Mouse (Mus musculus): ENCODE measurements around the gene Apon. TPM values are rescaled to one million over a fixed set of nuclear protein-coding genes. Genes with fewer than 3 reads are reported as not detected.

Gene Apon
- polyA plus RNA-seq, 1 experiment from 2014 or later, result 0.13 TPM

- ATAC-seq (ENCODE audit: low FRiP score, low TSS enrichment) (no peak), DNase-seq (ENCODE audit: low spot score) (no peak)
- Histone ChIP-seq H3K9me3 (ENCODE audit: control insufficient read depth, low read length) (no peaks in the 10 kb centered on the region), H3K27me3 (ENCODE audit: control insufficient read depth, insufficient read depth, low read length) (no peaks in the 10 kb centered on the region), H3K9ac (ENCODE audit: low read length) (no peak overlapping the region), H3K4me3 (ENCODE audit: low read depth, low read length) (no peak overlapping the region), H3K36me3 (ENCODE audit: control insufficient read depth, insufficient read depth, low read length) (0 out of 2 replicates have a peak, but pooled peaks cover 4% of the 10 kb centered on the region), H3K4me1 (replicated peaks; ENCODE audit: control insufficient read depth, insufficient read depth) (no peaks in the 10 kb centered on the region), H3K4me2 (replicated peaks; ENCODE audit: low read depth) (no peak overlapping the region), H3K27ac (replicated peaks) (peak overlapping the region; percentile 13; the same call in 1 of the 2 replicates)
- TF ChIP-seq CTCF (IDR thresholded peaks at IDR 0.05; ENCODE audit: low read depth) (no peak), EP300 (optimal IDR thresholded peaks at IDR 0.05) (no peak)
- WGBS, result 53% methylated on average over 4 of the region's 4 CpGs
These were observed 43.3 kb downstream of the Apon start for GRCm38 (mm10) chr10:128297221-128297620.

GRCm38 (mm10) chr10:128297622-128298021 is 43.7 kb downstream of the Apon start:
- DNase-seq (ENCODE audit: low spot score) (peak; percentile 52), ATAC-seq (ENCODE audit: low FRiP score, low TSS enrichment) (peak; percentile 48)
- no peak overlapping the region for H3K4me2 ChIP-seq (replicated peaks; ENCODE audit: low read depth)
- peak overlapping the region; percentile 13; the same call in 1 of the 2 replicates for H3K27ac ChIP-seq (replicated peaks)
- H3K27me3 ChIP-seq (ENCODE audit: control insufficient read depth, insufficient read depth, low read length), result no peaks in the 10 kb centered on the region
- 52% methylated on average over 11 of the region's 11 CpGs for WGBS
- no peak overlapping the region for H3K4me3 ChIP-seq (ENCODE audit: low read depth, low read length)
- TF ChIP-seq EP300 (optimal IDR thresholded peaks at IDR 0.05) (no peak), CTCF (IDR thresholded peaks at IDR 0.05; ENCODE audit: low read depth) (no peak)
- no peak overlapping the region for H3K9ac ChIP-seq (ENCODE audit: low read length)
- H3K9me3 ChIP-seq (ENCODE audit: control insufficient read depth, low read length), result no peaks in the 10 kb centered on the region
- H3K4me1 ChIP-seq (replicated peaks; ENCODE audit: control insufficient read depth, insufficient read depth), result no peaks in the 10 kb centered on the region
- 0 out of 2 replicates have a peak, but pooled peaks cover 2% of the 10 kb centered on the region for H3K36me3 ChIP-seq (ENCODE audit: control insufficient read depth, insufficient read depth, low read length)

- Histone ChIP-seq H3K4me2 (replicated peaks; ENCODE audit: low read depth) (no peak overlapping the region), H3K4me3 (ENCODE audit: low read depth, low read length) (no peak overlapping the region), H3K36me3 (ENCODE audit: control insufficient read depth, insufficient read depth, low read length) (no peaks in the 10 kb centered on the region), H3K9me3 (ENCODE audit: control insufficient read depth, low read length) (no peaks in the 10 kb centered on the region), H3K9ac (ENCODE audit: low read length) (no peak overlapping the region; the same call in 1 of the 2 replicates), H3K27me3 (ENCODE audit: control insufficient read depth, insufficient read depth, low read length) (no peaks in the 10 kb centered on the region), H3K27ac (replicated peaks) (no peak overlapping the region), H3K4me1 (replicated peaks; ENCODE audit: control insufficient read depth, insufficient read depth) (no peaks in the 10 kb centered on the region)
- TF ChIP-seq EP300 (optimal IDR thresholded peaks at IDR 0.05) (no peak), CTCF (IDR thresholded peaks at IDR 0.05; ENCODE audit: low read depth) (no peak)
- ATAC-seq (ENCODE audit: low FRiP score, low TSS enrichment) (no peak), DNase-seq (ENCODE audit: low spot score) (no peak)
- 54% methylated on average over 6 of the region's 6 CpGs for WGBS
These were observed 44.3 kb downstream of the Apon start for GRCm38 (mm10) chr10:128298243-128298642.

- 0 out of 2 replicates have a peak within 1 kb of the TSS, but pooled peaks have one; percentile 13 for H3K27ac ChIP-seq (replicated peaks)
- no peaks in the 10 kb centered on the region for H3K9me3 ChIP-seq (ENCODE audit: control insufficient read depth, low read length)
- no peaks in the 10 kb centered on the region for H3K36me3 ChIP-seq (ENCODE audit: control insufficient read depth, insufficient read depth, low read length)
- no peak for ATAC-seq (ENCODE audit: low FRiP score, low TSS enrichment)
- H3K4me3 ChIP-seq (ENCODE audit: low read depth, low read length), result no peak within 1 kb of the TSS
- H3K4me1 ChIP-seq (replicated peaks; ENCODE audit: control insufficient read depth, insufficient read depth), result peaks cover 1% of the 10 kb centered on the region; the same call in 1 of the 2 replicates
- WGBS, result 78% methylated on average over 11 of the region's 11 CpGs
- TF ChIP-seq EP300 (optimal IDR thresholded peaks at IDR 0.05) (no peak), CTCF (IDR thresholded peaks at IDR 0.05; ENCODE audit: low read depth) (no peak)
- DNase-seq (ENCODE audit: low spot score), result no peak
- no peak within 1 kb of the TSS; the same call in 1 of the 2 replicates for H3K9ac ChIP-seq (ENCODE audit: low read length)
- H3K27me3 ChIP-seq (ENCODE audit: control insufficient read depth, insufficient read depth, low read length), result no peaks in the 10 kb centered on the region
- H3K4me2 ChIP-seq (replicated peaks; ENCODE audit: low read depth), result no peak within 1 kb of the TSS
These were observed 44.8 kb downstream of the Apon start, which contains the start of gene Il23a for GRCm38 (mm10) chr10:128298702-128299171. TSS of gene Il23a (minus strand) at chr10:128298752.

- peak overlapping the region; percentile 57 for H3K4me3 ChIP-seq (ENCODE audit: low read depth, low read length)
- H3K27ac ChIP-seq (replicated peaks), result peak overlapping the region; percentile 97
- H3K36me3 ChIP-seq (ENCODE audit: control insufficient read depth, insufficient read depth, low read length), result no peaks in the 10 kb centered on the region
- TF ChIP-seq CTCF (IDR thresholded peaks at IDR 0.05; ENCODE audit: low read depth) (no peak), EP300 (optimal IDR thresholded peaks at IDR 0.05) (no peak)
- H3K4me1 ChIP-seq (replicated peaks; ENCODE audit: control insufficient read depth, insufficient read depth), result peaks cover 7% of the 10 kb centered on the region; the same call in 1 of the 2 replicates
- H3K4me2 ChIP-seq (replicated peaks; ENCODE audit: low read depth), result peak overlapping the region; percentile 76
- WGBS, result 25% methylated on average over 3 of the region's 3 CpGs
- DNase-seq (ENCODE audit: low spot score) (no peak), ATAC-seq (ENCODE audit: low FRiP score, low TSS enrichment) (no peak)
- no peaks in the 10 kb centered on the region for H3K9me3 ChIP-seq (ENCODE audit: control insufficient read depth, low read length)
- no peaks in the 10 kb centered on the region for H3K27me3 ChIP-seq (ENCODE audit: control insufficient read depth, insufficient read depth, low read length)
- peak overlapping the region; percentile 84 for H3K9ac ChIP-seq (ENCODE audit: low read length)
These were observed 48.5 kb downstream of the Apon start for GRCm38 (mm10) chr10:128302357-128302756.

GRCm38 (mm10) chr10:128302785-128303125 is 48.9 kb downstream of the Apon start:
- Histone ChIP-seq H3K4me2 (replicated peaks; ENCODE audit: low read depth) (peak overlapping the region; percentile 76), H3K4me3 (ENCODE audit: low read depth, low read length) (peak overlapping the region; percentile 57), H3K27me3 (ENCODE audit: control insufficient read depth, insufficient read depth, low read length) (no peaks in the 10 kb centered on the region), H3K9me3 (ENCODE audit: control insufficient read depth, low read length) (no peaks in the 10 kb centered on the region), H3K9ac (ENCODE audit: low read length) (peak overlapping the region; percentile 84), H3K36me3 (ENCODE audit: control insufficient read depth, insufficient read depth, low read length) (no peaks in the 10 kb centered on the region), H3K27ac (replicated peaks) (peak overlapping the region; percentile 97), H3K4me1 (replicated peaks; ENCODE audit: control insufficient read depth, insufficient read depth) (peaks cover 7% of the 10 kb centered on the region; the same call in 1 of the 2 replicates)
- ATAC-seq (ENCODE audit: low FRiP score, low TSS enrichment), result peak; percentile 45
- TF ChIP-seq CTCF (IDR thresholded peaks at IDR 0.05; ENCODE audit: low read depth) (no peak), EP300 (optimal IDR thresholded peaks at IDR 0.05) (no peak)
- no peak for DNase-seq (ENCODE audit: low spot score)
- 0% methylated on average over 9 of the region's 9 CpGs for WGBS

Measured in stomach, postnatal 0 days (tissue).